Mouse (Mus musculus) heart, embryonic 16.5 days (tissue): Measurements from ENCODE around the gene Cldn24. TPM values are rescaled to one million over a fixed set of nuclear protein-coding genes. Genes with fewer than 3 reads are reported as not detected.
A peak's percentile ranks its signal among the peaks of the same experiment; 100 is the strongest.

Source experiments
- ATAC-seq: fragments of 200-750 bp; cut with Nextera tagmentation; replicated peaks from 2 replicates; pipeline ENCODE4 v1.8.0; 2017; ENCODE audit warnings: moderate number of reproducible peaks; ENCODE audit not compliant: insufficient read depth, low FRiP score; ENCODE audit errors: extremely low read depth
- H3K27ac ChIP-seq: fragments of 300-500 bp; sonication (generic); 2 replicates; pipeline ENCODE4 v1.5.1; 2014; ENCODE audit warnings: mild to moderate bottlenecking, low read length, control low read depth, moderate library complexity
- H3K27me3 ChIP-seq: fragments of 300-500 bp; sonication (generic); 2 replicates; pipeline ENCODE4 v1.6.1; 2014; ENCODE audit warnings: low read length, mixed read lengths; ENCODE audit not compliant: control insufficient read depth, insufficient read depth
- H3K36me3 ChIP-seq: fragments of 300-500 bp; sonication (generic); 2 replicates; pipeline ENCODE4 v1.6.1; 2014; ENCODE audit not compliant: control insufficient read depth, insufficient read depth
- H3K4me1 ChIP-seq: fragments of 300-500 bp; sonication (generic); 2 replicates; pipeline ENCODE4 v1.6.1; 2014; ENCODE audit warnings: low read length, mixed read lengths; ENCODE audit not compliant: control insufficient read depth, insufficient read depth
- H3K4me2 ChIP-seq: fragments of 300-500 bp; sonication (generic); 2 replicates; pipeline ENCODE4 v1.6.1; 2014; ENCODE audit warnings: low read depth, mild to moderate bottlenecking, control low read depth, low read length
- H3K4me3 ChIP-seq: fragments of 300-500 bp; sonication (generic); 2 replicates; pipeline ENCODE4 v1.5.1; 2014; ENCODE audit warnings: mild to moderate bottlenecking, control low read depth, low read length
- H3K9ac ChIP-seq: fragments of 300-500 bp; sonication (generic); 2 replicates; pipeline ENCODE4 v1.6.1; 2014; ENCODE audit warnings: low read length, control low read depth
- H3K9me3 ChIP-seq: fragments of 300-500 bp; sonication (generic); replicated peaks from 2 replicates; pipeline ENCODE4 v1.6.1; 2016; ENCODE audit warnings: low read length; ENCODE audit not compliant: control insufficient read depth
- WGBS: fragments of 180-500 bp; shearing (Covaris S2); extraction: QIAGEN DNeasy Blood & Tissue Kit; methylation state at CpG from one replicate; pipeline ENCODE4 v1.1.7; 2014; 5-methylcytosine and 5-hydroxymethylcytosine counted together
- polyA plus RNA-seq: library from polyadenylated mRNA; unstranded; fragments of >200 nt; fragmentation: Nextera tagmentation; extraction: Ambion mirVana; gene quantifications from 2 replicates; pipeline ENCODE4 v1.2.1, GENCODE M21; 2015

Cldn24 gene
- polyA plus RNA-seq, 1 experiment from 2014 or later = not detected

DNA sequence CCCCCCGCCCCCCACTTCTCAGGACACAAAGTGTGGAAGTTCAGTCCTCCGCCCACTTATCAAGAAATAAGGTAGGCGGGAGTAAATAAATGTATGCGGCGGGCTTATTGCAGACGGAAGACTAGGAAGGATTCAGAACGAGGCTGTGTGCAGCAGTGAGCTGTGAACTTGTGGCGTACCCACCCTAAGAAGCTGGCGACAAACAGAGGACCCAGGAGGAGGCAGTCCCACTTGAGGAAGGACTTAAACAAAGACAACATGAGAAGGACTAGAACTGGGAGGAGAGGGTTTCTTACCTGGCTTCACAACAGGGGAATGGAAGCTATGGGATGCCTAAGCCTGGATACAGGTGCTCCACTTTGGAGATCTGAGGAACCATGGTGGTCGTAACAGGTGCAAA, 21.7 kb downstream of the Cldn24 start:
- Histone ChIP-seq H3K27ac (no peak overlapping the region), H3K27me3 (no peaks in the 10 kb centered on the region), H3K4me3 (no peak overlapping the region), H3K4me1 (no peaks in the 10 kb centered on the region), H3K4me2 (no peak overlapping the region), H3K9me3 (0 out of 2 replicates have a peak, but pooled peaks cover 5% of the 10 kb centered on the region), H3K36me3 (peaks cover 62% of the 10 kb centered on the region), H3K9ac (no peak overlapping the region)
- no peak for ATAC-seq
- 95% methylated on average over 10 of the region's 10 CpGs for WGBS

DNA sequence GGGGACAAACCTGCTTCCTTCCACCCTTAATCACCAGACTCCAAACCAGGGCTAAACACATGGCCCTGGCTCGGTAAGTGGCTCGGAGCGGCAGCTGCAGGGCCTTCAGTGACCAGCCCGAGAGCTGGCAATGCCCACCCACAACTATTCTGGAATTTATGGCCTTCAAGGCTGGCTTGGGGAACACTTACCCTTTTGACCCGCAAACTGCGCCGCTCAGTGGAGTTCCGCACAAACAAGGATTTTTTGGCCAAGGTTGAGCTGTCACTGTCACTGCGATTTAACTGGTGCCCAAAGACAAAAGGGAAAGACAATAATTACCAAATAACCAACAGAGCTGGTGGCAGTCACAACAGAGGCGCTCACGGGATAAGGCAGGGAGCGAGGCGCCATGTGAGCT, 24.0 kb downstream of the Cldn24 start:
- Histone ChIP-seq H3K36me3 (peaks cover 64% of the 10 kb centered on the region), H3K4me3 (no peak overlapping the region), H3K9ac (no peak overlapping the region), H3K27me3 (no peaks in the 10 kb centered on the region), H3K9me3 (no peaks in the 10 kb centered on the region), H3K4me2 (no peak overlapping the region), H3K27ac (no peak overlapping the region), H3K4me1 (no peaks in the 10 kb centered on the region)
- 91% methylated on average over 13 of the region's 13 CpGs for WGBS
- no peak for ATAC-seq

DNA sequence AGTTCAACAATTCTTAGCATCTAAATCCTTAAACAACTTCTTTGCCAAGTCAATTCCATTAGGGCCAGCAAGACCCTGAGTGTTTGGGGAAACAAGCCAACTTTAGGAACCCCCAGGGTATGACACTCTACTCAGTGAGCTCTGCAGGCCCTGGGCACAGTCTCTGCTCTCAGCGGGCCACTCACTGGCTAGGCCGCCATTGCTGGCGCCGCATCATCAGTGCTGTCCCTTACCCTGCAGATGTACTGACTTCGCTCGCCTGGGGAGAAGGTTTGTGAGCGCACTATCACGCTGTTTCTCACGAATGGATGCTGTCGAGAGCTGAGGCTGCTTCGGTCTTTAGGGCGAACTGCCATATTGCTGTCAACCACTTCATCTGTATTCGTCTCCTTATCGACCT, 25.2 kb downstream of the Cldn24 start:
- no peaks in the 10 kb centered on the region for H3K9me3 ChIP-seq
- no peak overlapping the region for H3K4me3 ChIP-seq
- no peak overlapping the region for H3K27ac ChIP-seq
- H3K27me3 ChIP-seq = no peaks in the 10 kb centered on the region
- peaks cover under 1% of the 10 kb centered on the region; the same call in 1 of the 2 replicates for H3K4me1 ChIP-seq
- no peak overlapping the region for H3K4me2 ChIP-seq
- H3K9ac ChIP-seq = no peak overlapping the region
- WGBS = 82% methylated on average over 14 of the region's 14 CpGs
- peaks cover 57% of the 10 kb centered on the region for H3K36me3 ChIP-seq
- no peak for ATAC-seq

DNA sequence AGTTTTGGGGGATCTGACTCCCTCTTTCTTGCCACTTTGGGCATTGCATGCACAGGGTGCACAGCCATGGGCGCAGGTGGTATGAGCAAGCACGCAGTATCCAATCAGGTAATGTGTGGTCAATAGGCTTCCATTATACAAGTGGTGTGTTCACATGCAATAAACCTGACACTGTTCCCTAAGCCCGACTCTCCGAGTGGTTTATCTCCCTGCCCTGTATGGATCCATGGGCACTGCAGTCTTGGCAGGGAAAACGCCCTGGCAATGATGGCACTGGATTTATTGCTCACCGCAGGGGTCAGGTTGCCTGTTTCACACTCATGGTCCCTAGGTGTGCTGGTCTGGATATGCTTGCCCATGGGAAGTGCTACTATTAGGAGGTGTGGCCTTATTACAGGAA, 26.0 kb downstream of the Cldn24 start:
- Histone ChIP-seq H3K4me1 (peaks cover 5% of the 10 kb centered on the region; the same call in 1 of the 2 replicates), H3K27me3 (no peaks in the 10 kb centered on the region), H3K27ac (no peak overlapping the region), H3K4me2 (no peak overlapping the region), H3K9ac (no peak overlapping the region), H3K9me3 (no peaks in the 10 kb centered on the region), H3K4me3 (no peak overlapping the region), H3K36me3 (peaks cover 50% of the 10 kb centered on the region)
- WGBS = 95% methylated on average over 6 of the region's 6 CpGs
- no peak for ATAC-seq

DNA sequence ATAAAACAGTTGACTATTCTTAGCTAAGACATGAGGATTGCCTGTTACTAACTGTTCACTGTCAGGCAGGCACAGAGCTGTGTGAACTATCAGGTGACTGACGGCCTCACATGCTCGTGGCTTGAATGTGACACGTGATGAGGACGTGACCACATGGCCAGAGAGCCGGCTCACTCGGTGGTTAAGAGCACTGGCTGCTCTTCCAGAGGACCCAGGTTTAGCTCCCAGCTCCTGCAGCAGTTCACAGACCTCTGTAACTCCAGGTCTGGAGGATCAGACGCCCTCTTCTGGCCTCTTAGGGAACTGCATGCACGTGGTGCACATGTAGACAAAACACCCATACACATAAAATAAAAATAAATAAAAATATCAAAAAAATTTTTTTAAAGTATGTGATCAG, 27.9 kb downstream of the Cldn24 start:
- H3K4me2 ChIP-seq = no peak overlapping the region
- H3K9me3 ChIP-seq = no peaks in the 10 kb centered on the region
- H3K27me3 ChIP-seq = no peaks in the 10 kb centered on the region
- peaks cover 5% of the 10 kb centered on the region; the same call in 1 of the 2 replicates for H3K4me1 ChIP-seq
- H3K9ac ChIP-seq = no peak overlapping the region
- H3K27ac ChIP-seq = no peak overlapping the region
- WGBS = 67% methylated on average over 8 of the region's 8 CpGs
- no peak for ATAC-seq
- H3K4me3 ChIP-seq = no peak overlapping the region
- peaks cover 53% of the 10 kb centered on the region for H3K36me3 ChIP-seq

DNA sequence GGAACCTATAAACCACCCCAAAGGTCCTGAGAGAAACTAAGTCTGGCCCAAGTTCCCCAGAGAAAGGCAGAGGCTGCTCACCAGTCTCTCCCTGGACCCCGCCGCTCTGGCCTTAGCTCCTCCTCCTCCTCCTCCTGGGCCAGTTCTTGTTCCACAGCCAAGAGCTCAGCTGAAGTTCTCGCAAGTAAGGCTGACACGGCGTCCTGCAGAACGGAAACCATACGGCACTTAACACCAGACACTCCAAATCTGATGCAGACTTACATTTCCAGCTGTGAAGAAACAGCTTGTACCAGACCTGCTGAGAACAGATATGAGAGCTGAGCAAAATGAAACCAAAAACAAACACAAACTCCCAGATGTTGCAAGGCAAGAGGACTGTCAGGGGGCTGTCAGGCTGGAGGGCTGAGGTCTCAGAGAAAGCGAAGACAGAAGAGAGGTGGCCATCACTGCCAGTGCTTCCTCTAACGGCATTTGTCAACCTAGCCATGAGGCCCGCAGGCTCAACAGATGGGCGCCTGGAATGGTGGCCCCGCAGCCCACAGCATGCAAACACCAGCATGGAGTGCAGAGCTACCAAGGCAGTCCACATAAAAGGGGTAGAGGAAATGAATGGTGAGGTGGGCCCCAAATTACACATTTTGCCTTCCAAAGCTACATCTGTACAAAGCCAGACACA, 30.0 kb downstream of the Cldn24 start:
- Histone ChIP-seq H3K27ac (peak overlapping the region; percentile 64), H3K36me3 (peaks cover 56% of the 10 kb centered on the region), H3K4me1 (peaks cover 5% of the 10 kb centered on the region; the same call in 1 of the 2 replicates), H3K9ac (peak overlapping the region; percentile 15; the same call in 1 of the 2 replicates), H3K4me3 (peak overlapping the region; percentile 26), H3K4me2 (peak overlapping the region; percentile 42), H3K27me3 (no peaks in the 10 kb centered on the region), H3K9me3 (no peaks in the 10 kb centered on the region)
- ATAC-seq = peak; percentile 56
- 36% methylated on average over 12 of the region's 12 CpGs for WGBS

DNA sequence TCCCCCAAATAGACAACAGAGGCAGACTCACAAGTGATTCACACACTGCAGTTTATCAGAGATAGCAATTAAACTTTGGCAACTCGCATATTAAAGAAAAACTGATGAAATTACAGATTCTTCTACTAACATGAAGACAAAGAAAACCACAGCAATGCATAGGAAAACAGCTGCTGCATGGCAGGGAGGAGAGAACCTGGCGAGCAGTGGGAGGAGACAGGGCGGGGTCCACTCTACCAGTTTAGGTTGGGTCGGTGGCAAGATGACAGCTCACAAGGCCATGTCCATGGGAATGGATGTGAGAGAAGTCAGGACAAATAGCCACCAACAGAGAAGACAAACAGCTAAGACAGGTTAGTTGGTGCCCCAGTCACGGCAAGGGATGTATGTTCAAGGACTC, 30.8 kb downstream of the Cldn24 start:
- Histone ChIP-seq H3K27ac (peak overlapping the region; percentile 64; the same call in 1 of the 2 replicates), H3K4me1 (peaks cover 5% of the 10 kb centered on the region; the same call in 1 of the 2 replicates), H3K9ac (no peak overlapping the region), H3K9me3 (no peaks in the 10 kb centered on the region), H3K27me3 (no peaks in the 10 kb centered on the region), H3K36me3 (peaks cover 52% of the 10 kb centered on the region), H3K4me2 (peak overlapping the region; percentile 42; the same call in 1 of the 2 replicates), H3K4me3 (no peak overlapping the region)
- WGBS = 76% methylated on average over 5 of the region's 5 CpGs
- no peak for ATAC-seq

- H3K36me3 ChIP-seq = peaks cover 52% of the 10 kb centered on the region
- H3K27ac ChIP-seq = no peak overlapping the region
- no peaks in the 10 kb centered on the region for H3K27me3 ChIP-seq
- no peak overlapping the region for H3K4me2 ChIP-seq
- H3K4me3 ChIP-seq = no peak overlapping the region
- H3K9ac ChIP-seq = no peak overlapping the region
- H3K9me3 ChIP-seq = no peaks in the 10 kb centered on the region
- ATAC-seq = no peak
- peaks cover 5% of the 10 kb centered on the region; the same call in 1 of the 2 replicates for H3K4me1 ChIP-seq
- WGBS = 75% methylated on average over 5 of the region's 5 CpGs
Observed at GRCm38 (mm10) chr8:47853356-47853755, 31.4 kb downstream of the Cldn24 start.

GRCm38 (mm10) chr8:47859259-47859658, 37.3 kb downstream of the Cldn24 start:
- Histone ChIP-seq H3K4me1 (no peaks in the 10 kb centered on the region), H3K9me3 (no peaks in the 10 kb centered on the region), H3K27me3 (no peaks in the 10 kb centered on the region), H3K4me3 (no peak overlapping the region), H3K36me3 (peaks cover 72% of the 10 kb centered on the region), H3K4me2 (no peak overlapping the region), H3K27ac (no peak overlapping the region), H3K9ac (no peak overlapping the region)
- WGBS = 94% methylated on average over 12 of the region's 12 CpGs
- ATAC-seq = no peak
